Mouse (Mus musculus) kidney, postnatal 36 days (tissue): ENCODE measurements around the gene Rcc2.

ENCODE experiments used
- DNase-seq, 2 experiments: peaks; one replicate each; pipeline ENCODE4 v3.0.0; 2021 to 2022; ENCODE audit warnings: mixed read lengths in 2 of 2

Rcc2 gene

GRCm38 (mm10) chr4:140688044-140688825 lies 12.1 kb upstream of the Rcc2 start:
- DNase-seq, result no peak

- DNase-seq, result no peak
These were observed 11.4 kb upstream of the Rcc2 start for GRCm38 (mm10) chr4:140688826-140689425.

- no peak for DNase-seq
These were observed 10.3 kb upstream of the Rcc2 start for GRCm38 (mm10) chr4:140689873-140690655.

DNA sequence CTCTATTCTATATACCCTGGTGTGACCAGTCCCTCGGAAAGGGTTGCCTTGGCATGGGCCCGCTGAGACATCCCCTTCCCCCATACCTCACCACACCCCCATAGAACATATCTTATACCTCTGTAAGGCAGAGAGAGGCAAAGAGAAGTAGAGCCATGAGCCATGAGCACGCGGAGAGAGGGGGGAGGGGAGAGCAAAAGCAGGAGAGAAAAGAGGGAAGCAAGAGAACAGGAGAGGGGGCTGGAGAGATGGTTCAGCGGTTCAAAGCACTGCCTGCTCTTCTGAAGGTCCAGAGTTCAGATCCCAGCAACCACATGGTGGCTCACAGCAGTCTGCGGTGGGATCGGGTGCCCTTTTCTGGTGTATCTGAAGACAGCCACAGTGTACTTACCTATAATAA lies 8.9 kb upstream of the Rcc2 start:
- DNase-seq, result no peak

DNA sequence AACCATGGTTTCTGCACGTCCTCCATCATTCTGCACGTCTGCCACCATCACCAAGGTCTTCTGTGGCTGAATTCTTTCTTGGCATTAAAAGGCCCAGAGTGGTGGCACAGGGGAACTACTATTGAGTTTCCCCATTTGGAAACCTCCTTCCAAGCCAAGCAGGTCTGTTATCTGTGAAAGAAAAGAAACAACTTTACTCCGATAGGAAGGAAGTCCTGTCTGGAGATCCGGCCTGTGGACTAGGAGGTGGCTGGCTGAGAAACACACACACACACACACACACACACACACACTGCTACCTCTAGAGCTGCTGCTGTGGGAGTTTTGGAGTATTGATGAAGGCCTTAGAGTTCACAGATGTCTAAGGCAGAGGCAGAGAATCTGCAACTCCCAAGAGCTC lies 6.8 kb upstream of the Rcc2 start:
- DNase-seq, result no peak

DNA sequence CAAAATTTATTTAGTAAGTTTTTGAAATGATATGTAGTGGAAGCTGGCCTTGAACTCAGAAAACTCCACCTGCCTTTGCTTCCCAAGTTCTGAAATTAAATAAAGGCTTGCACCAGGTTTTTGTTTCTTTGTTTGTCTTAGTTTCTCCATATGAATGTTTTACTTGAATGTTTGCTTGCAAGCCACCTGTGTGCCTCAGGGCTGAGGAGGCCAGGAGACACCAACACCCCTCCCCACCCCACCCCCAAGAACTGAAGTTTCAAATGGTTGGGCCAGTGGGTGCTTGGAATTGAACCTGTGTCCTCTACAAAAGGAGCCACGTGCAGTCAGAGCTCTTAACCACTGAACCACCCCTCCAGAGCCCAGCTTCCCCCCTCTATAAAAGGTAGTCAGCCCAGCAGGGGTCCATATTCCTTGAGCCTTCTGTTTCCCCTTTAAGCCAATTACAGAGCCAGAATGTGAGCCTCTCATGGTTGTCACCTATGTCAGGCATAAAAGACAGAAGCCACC lies 5.7 kb upstream of the Rcc2 start:
- DNase-seq, result no peak

GRCm38 (mm10) chr4:140695146-140695545 lies 5.2 kb upstream of the Rcc2 start:
- DNase-seq, result no peak

DNA sequence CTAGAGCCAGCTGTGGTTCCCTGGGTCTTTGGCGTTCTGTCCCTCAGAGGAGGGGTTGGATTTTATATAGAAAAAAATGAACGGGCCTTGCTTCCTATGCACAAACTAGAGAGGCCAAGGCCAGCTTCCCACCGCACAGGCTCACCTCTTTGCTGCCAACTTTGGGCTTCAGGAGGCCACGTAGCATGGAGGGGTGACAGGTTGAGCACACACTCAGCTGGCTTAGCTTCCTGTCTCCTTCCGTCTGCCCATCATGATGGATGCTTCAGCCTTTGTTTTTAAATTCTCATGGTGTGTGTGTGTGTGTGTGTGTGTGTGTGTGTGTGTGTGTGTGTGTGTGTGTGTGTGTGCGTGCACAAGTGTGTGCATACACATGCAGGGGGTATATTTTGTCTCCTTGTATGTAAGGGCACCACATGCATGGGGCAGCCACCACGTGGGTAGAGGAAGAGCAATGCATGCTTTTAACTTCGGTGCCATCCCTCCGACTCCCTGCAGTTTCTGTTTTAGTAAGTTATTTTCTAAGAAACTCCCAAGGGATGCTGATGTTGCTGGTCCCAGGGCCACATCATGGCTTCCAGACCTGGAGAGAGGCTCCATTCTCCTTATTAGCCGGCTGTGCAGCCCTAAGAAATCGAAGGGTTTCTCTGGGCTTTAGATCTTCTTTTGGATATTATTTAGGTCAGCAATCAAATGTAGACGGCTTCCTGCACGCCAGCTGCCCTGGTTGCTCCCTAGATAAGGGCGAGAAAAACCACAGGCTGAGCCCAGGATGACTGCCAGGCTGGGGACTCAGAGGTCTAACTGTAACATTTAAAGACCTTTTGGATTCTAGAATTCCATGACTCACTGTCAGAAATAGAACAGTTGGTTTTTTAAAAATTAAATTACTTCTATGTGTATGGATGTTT lies 4.4 kb upstream of the Rcc2 start:
- no peak for DNase-seq

DNA sequence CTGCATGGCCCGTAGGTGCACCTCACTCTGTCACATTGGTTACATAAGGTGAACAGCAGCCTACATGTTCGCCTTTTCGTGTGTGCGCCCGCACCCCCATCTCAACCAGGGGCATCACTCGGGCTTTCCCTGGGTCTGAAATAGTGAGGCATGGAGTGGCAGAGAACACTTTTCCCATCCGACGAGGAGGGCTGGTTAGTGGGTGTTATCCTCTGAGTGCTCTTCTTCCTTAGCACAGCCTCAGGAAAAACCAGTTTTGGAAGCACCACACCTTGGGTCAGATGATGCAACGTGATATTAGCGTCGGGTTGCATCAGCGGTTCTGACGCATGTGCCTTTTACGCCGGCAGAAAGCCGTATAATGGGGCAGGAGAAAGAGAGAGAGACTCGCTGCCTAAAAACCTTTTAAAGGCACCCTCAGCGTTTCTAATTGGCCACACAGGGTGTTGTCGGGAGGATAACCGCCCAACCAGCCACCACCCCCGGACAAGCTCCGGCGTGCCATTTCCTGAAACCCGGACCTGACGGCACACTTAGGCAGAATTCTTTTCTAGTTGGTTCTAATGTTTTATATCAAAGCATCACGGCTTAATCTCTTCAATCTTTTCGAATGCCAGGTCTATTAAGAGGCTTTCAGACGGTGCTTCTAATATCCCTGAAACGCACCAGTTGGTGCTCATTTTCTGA lies 757 bp upstream of the Rcc2 start:
- peak; percentile 76 to 79 for DNase-seq

- peak; percentile 73 to 90 for DNase-seq
These were observed 841 bp downstream of the Rcc2 start for GRCm38 (mm10) chr4:140701049-140701715.

- peak in 1 of 2 experiments; percentile 50 for DNase-seq
These were observed 1.6 kb downstream of the Rcc2 start for GRCm38 (mm10) chr4:140701716-140702561.

GRCm38 (mm10) chr4:140702611-140703327 lies 2.4 kb downstream of the Rcc2 start:
- peak; percentile 84 to 96 for DNase-seq

- no peak for DNase-seq
These were observed 3.3 kb downstream of the Rcc2 start for GRCm38 (mm10) chr4:140703636-140704035.

- DNase-seq, result peak in 1 of 2 experiments; percentile 35
These were observed 3.8 kb downstream of the Rcc2 start for GRCm38 (mm10) chr4:140704166-140704565.

DNA sequence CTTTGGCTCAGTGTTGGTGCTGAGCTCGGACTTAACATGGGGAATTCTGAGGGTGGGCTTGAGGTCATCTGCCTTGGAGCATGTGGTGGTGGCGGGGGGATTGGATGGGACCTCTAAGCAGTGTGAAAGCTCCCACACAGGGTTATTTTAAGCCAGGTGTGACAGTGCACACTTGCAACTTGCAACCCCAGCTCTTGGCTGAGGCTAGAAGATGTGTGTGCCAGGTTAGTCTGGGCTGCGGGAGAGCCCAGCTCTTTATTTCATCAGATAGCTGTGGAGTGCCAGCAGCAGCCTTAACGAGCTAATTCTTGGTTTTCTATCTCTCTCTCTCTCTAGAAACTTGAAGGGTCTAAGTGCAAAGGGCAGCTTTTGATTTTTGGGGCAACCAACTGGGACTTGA lies 7.3 kb downstream of the Rcc2 start:
- no peak for DNase-seq

DNA sequence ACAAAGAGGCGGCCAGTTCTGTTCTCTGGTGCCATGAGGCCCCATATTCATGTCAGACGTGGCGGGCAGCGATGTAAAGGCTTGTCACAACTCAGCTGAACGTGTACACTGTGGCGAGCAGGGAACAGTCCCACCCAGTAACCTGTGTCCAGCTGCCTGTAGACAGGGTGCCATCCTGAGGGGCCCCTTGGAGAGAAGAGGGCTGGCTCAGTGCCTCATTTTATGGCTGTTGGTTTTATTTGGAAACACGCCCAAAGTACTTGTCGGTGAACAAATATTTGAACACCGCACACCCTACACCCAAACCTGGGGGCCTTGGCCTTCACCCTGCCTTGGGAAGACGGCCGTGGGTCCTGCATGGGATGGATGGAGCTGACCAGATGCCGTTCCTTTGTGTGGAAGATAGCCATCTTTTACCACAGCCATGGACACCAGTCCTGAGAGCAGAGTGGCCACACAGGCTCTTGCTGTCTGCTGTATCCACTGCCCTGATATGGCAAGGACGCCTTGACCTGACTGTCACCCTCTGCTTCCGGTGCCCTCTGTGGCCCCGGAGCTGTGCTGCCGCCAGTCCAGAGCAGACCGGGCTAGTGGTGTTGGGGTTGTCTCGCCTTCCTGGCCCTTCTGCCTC lies 8.1 kb downstream of the Rcc2 start:
- DNase-seq, result no peak

DNA sequence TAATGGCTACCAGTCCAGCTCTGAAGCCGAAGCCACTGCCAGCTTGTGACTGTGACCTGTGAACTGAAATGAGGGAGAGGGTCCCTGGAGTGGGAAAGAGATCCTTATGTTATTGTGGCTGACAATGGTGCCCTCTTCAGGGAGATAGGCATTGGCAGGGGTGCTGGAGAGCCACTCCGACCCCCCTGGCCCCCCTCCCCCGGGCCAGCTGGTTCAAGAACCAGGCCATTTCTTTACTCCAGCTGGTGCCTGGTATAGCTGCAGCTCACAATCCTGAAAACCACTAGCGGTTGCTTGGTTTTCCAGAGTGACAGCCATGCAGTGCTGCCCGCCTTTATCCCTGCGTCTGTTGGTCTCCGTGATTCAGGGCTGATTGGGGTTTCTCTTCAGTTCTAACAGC lies 8.8 kb downstream of the Rcc2 start:
- no peak for DNase-seq

DNA sequence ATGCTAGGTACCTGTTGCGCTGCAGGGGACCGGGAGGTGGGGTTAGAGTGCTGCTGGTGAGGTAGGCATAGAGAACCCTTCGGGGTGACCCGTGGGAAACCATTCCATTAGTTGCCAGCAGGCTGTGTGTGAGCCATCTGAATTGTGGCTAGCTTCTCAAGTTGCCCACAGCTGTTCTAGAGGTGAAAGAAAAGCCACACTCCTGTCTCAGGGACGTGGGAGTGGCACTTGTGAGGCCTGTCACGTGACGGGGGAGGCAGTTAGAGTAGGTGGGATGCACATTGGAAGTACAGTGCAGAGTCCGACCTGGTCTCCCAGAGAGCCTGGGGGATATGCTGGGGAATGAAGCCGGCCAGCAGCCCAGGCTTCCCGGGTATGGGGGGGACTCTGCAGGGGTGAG lies 9.3 kb downstream of the Rcc2 start:
- DNase-seq, result no peak

DNA sequence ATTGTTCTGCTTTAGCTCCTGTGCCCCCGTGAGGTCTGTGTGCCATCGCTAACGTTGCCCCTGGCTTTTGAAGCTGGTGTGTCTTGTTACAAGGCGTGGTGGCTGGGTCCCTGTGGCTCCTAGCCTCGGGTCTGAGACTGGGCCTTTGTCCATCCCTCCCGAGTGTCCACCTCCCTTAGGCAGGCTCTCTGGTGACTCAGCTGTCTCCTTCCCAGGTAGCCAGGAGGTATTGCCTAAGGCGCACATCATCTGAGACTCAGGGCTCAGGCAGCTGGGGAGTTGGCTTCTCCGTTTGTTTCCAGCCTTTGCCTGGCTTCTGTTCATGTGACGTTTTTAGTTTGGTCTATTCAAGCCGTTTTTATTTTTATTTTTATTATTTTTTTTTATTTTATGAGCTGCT lies 10.4 kb downstream of the Rcc2 start:
- no peak for DNase-seq
